Mouse (Mus musculus): Measurements from ENCODE around the gene Serpinb6c. TPM values are rescaled to one million over a fixed set of nuclear protein-coding genes. Genes with fewer than 3 reads are reported as not detected.
"Not testable (repeated sequence)": the region's sequence is repeated elsewhere in the genome, so short reads cannot be mapped to it uniquely, and the experiment has no call there.

Serpinb6c gene
- polyA plus RNA-seq (2015; fragmentation: Nextera tagmentation; extraction: Ambion mirVana), result 0.21 and 0.36 TPM in 2 replicates

DNA sequence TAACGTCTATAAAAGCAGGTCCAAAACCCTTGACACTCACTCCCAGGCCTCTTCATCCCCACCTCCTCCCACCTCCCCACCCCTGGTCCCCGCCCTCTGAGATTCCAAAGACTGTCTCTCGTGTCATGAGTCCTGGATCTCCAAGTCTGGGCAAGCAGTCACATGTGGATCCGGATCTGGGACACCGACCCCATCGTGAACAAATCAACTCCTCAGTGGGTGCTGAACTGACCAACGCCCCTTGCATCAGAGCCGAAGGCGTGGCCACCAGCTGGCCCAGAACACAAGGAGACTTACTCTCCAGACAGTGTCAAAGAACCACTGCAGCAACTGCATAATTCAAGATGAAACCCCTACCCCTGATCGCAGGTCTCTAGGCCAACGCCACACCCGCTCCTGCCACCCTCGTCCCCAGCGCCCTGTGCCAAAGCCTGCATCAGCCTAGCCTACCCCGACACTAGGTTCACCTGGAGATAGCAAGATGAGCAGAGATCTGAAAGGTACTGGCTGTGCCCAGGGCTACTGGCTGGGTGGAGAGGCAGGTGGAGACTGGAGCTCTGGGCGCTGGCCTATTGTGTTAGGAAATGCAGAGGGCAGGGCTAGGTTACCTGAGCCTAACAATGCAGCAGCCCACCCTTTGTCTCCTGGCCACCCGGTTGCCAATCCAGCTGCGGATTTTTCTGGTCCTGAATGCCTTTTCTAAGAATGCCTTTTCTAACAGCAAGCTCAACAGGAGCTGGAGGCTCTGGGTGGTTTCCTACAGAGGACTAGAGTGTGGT is at the start of gene Serpinb6c:
Gene Serpinb6c (minus strand): TSS at position 533 of the 779 bp plus-strand sequence.
- no peak within 1 kb of the TSS for H3K4me2 ChIP-seq (ENCODE audit: low read length)
- H3K9ac ChIP-seq (ENCODE audit: low read depth, low read length), result no peak within 1 kb of the TSS
- no peak within 1 kb of the TSS for H3K4me3 ChIP-seq (ENCODE audit: low read depth, low read length)
- ATAC-seq, result no peak
- H3K36me3 ChIP-seq (ENCODE audit: control insufficient read depth, insufficient read depth, low read length), result no peaks in the 10 kb centered on the region
- WGBS, result 77% methylated on average over 18 of the region's 18 CpGs
- no peaks in the 10 kb centered on the region for H3K4me1 ChIP-seq (ENCODE audit: control insufficient read depth, insufficient read depth, low read length)
- no peaks in the 10 kb centered on the region for H3K27me3 ChIP-seq (ENCODE audit: control insufficient read depth, insufficient read depth, low read depth, low read length)
- H3K9me3 ChIP-seq (replicated peaks; ENCODE audit: control insufficient read depth, low read length, poor library complexity, severe bottlenecking), result no peaks in the 10 kb centered on the region
- no peak within 1 kb of the TSS for H3K27ac ChIP-seq (ENCODE audit: low read length)

DNA sequence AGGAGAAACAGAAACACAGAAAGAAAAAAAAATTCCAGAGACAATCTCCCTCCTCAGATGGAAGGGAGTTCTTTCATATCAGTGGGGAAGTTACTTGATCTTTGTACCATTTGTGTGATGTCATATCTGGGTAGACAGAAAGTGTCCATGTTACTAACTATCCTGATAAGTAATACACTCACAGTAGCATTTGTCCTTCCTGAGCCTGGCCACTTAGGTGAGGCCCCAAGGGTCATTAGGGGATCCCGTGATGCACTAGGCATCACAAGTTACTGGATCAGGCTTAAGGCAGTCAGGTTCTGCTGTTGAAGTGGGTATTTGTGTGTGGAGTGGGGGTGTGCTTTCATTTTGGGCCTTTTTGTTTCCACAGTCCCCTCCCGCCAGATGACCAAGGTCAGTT is 47.4 kb upstream of the Serpinb6c start:
- no peaks in the 10 kb centered on the region for H3K4me1 ChIP-seq (ENCODE audit: control insufficient read depth, insufficient read depth, low read length)
- 74% methylated on average over 2 of the region's 2 CpGs for WGBS
- no peak overlapping the region for H3K4me3 ChIP-seq (ENCODE audit: low read depth, low read length)
- H3K4me2 ChIP-seq (ENCODE audit: low read length), result no peak overlapping the region
- no peaks in the 10 kb centered on the region for H3K36me3 ChIP-seq (ENCODE audit: control insufficient read depth, insufficient read depth, low read length)
- H3K27me3 ChIP-seq (ENCODE audit: control insufficient read depth, insufficient read depth, low read depth, low read length), result no peaks in the 10 kb centered on the region
- H3K27ac ChIP-seq (ENCODE audit: low read length), result no peak overlapping the region
- no peak for ATAC-seq
- no peak overlapping the region for H3K9ac ChIP-seq (ENCODE audit: low read depth, low read length)
- no peaks in the 10 kb centered on the region for H3K9me3 ChIP-seq (replicated peaks; ENCODE audit: control insufficient read depth, low read length, poor library complexity, severe bottlenecking)

DNA sequence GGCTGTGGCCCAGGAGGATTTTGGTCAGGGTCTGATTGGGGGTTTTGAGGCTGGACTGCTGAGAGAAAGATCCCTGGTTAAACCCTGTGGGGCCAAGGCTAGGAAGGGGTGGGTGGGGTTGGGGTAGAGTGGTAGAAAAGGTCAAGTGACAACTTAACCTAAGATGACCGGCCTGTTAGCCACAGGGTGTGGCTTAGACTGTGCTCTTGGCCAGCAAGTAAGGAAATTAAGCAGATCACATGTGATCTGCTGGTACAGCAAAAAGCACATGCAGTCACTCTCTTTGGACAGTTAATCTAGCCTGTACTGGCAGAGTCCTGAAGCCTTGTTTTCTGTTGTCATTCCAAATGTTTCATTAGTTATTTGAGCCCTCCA is 46.6 kb upstream of the Serpinb6c start:
- no peaks in the 10 kb centered on the region for H3K27me3 ChIP-seq (ENCODE audit: control insufficient read depth, insufficient read depth, low read depth, low read length)
- WGBS, result 63% methylated on average over 1 of the region's 1 CpGs
- ATAC-seq, result no peak
- no peaks in the 10 kb centered on the region for H3K36me3 ChIP-seq (ENCODE audit: control insufficient read depth, insufficient read depth, low read length)
- H3K27ac ChIP-seq (ENCODE audit: low read length), result no peak overlapping the region
- H3K9ac ChIP-seq (ENCODE audit: low read depth, low read length), result no peak overlapping the region
- H3K9me3 ChIP-seq (replicated peaks; ENCODE audit: control insufficient read depth, low read length, poor library complexity, severe bottlenecking), result no peaks in the 10 kb centered on the region
- no peak overlapping the region for H3K4me3 ChIP-seq (ENCODE audit: low read depth, low read length)
- no peak overlapping the region for H3K4me2 ChIP-seq (ENCODE audit: low read length)
- no peaks in the 10 kb centered on the region for H3K4me1 ChIP-seq (ENCODE audit: control insufficient read depth, insufficient read depth, low read length)

GRCm38 (mm10) chr13:33951308-33952074 is 46.0 kb upstream of the Serpinb6c start:
- H3K9ac ChIP-seq (ENCODE audit: low read depth, low read length), result no peak overlapping the region
- H3K4me3 ChIP-seq (ENCODE audit: low read depth, low read length), result no peak overlapping the region
- no peaks in the 10 kb centered on the region for H3K4me1 ChIP-seq (ENCODE audit: control insufficient read depth, insufficient read depth, low read length)
- H3K36me3 ChIP-seq (ENCODE audit: control insufficient read depth, insufficient read depth, low read length), result no peaks in the 10 kb centered on the region
- H3K4me2 ChIP-seq (ENCODE audit: low read length), result no peak overlapping the region
- no peak overlapping the region for H3K27ac ChIP-seq (ENCODE audit: low read length)
- WGBS, result 85% methylated on average over 4 of the region's 4 CpGs
- no peak for ATAC-seq
- H3K9me3 ChIP-seq (replicated peaks; ENCODE audit: control insufficient read depth, low read length, poor library complexity, severe bottlenecking), result no peaks in the 10 kb centered on the region
- no peaks in the 10 kb centered on the region for H3K27me3 ChIP-seq (ENCODE audit: control insufficient read depth, insufficient read depth, low read depth, low read length)

DNA sequence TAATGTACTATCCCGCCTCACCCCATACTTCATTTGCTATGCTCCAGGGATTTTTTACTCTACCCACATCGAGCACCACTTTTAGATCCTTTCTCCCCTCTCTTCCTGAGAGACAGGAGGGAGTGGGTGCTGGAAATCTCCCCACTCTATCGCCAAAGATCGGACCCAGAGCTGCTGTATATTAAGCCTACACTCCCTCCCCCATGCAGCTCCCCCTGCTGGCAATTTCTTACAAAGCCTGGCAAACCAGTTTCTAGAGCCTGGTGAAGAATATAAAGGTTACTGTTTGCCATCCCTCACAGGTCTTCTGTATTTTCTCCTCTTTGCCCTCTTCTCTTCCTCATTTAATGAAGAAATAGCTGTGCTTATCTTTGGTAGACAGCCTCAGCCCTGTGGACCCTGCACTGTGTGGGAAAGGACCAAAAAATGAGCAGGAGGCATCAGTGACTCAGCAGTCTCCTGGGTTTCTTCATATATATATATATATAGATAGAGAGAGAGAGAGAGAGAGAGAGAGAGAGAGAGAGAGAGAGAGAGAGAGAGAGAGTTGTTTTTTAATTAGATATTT is 36.8 kb upstream of the Serpinb6c start:
- Histone ChIP-seq H3K36me3 (ENCODE audit: control insufficient read depth, insufficient read depth, low read length) (no peaks in the 10 kb centered on the region), H3K27ac (ENCODE audit: low read length) (no peak overlapping the region), H3K27me3 (ENCODE audit: control insufficient read depth, insufficient read depth, low read depth, low read length) (no peaks in the 10 kb centered on the region), H3K4me1 (ENCODE audit: control insufficient read depth, insufficient read depth, low read length) (no peaks in the 10 kb centered on the region), H3K4me2 (ENCODE audit: low read length) (no peak overlapping the region), H3K9ac (ENCODE audit: low read depth, low read length) (no peak overlapping the region), H3K4me3 (ENCODE audit: low read depth, low read length) (no peak overlapping the region), H3K9me3 (replicated peaks; ENCODE audit: control insufficient read depth, low read length, poor library complexity, severe bottlenecking) (no peaks in the 10 kb centered on the region)
- no peak for ATAC-seq
- 46% methylated on average over 4 of the region's 4 CpGs for WGBS

GRCm38 (mm10) chr13:33941288-33941808 is 35.8 kb upstream of the Serpinb6c start:
- no peaks in the 10 kb centered on the region for H3K9me3 ChIP-seq (replicated peaks; ENCODE audit: control insufficient read depth, low read length, poor library complexity, severe bottlenecking)
- ATAC-seq, result no peak
- 84% methylated on average over 5 of the region's 5 CpGs for WGBS
- no peaks in the 10 kb centered on the region for H3K27me3 ChIP-seq (ENCODE audit: control insufficient read depth, insufficient read depth, low read depth, low read length)
- no peak overlapping the region for H3K4me3 ChIP-seq (ENCODE audit: low read depth, low read length)
- H3K36me3 ChIP-seq (ENCODE audit: control insufficient read depth, insufficient read depth, low read length), result no peaks in the 10 kb centered on the region
- peaks cover under 1% of the 10 kb centered on the region; the same call in 1 of the 2 replicates for H3K4me1 ChIP-seq (ENCODE audit: control insufficient read depth, insufficient read depth, low read length)
- H3K27ac ChIP-seq (ENCODE audit: low read length), result no peak overlapping the region
- H3K9ac ChIP-seq (ENCODE audit: low read depth, low read length), result no peak overlapping the region
- no peak overlapping the region for H3K4me2 ChIP-seq (ENCODE audit: low read length)

GRCm38 (mm10) chr13:33937587-33937986 is 32.1 kb upstream of the Serpinb6c start:
- not testable (repeated sequence) for ATAC-seq; H3K4me3 ChIP-seq (ENCODE audit: low read depth, low read length); H3K36me3 ChIP-seq (ENCODE audit: control insufficient read depth, insufficient read depth, low read length); H3K9me3 ChIP-seq (replicated peaks; ENCODE audit: control insufficient read depth, low read length, poor library complexity, severe bottlenecking); H3K27ac ChIP-seq (ENCODE audit: low read length); H3K9ac ChIP-seq (ENCODE audit: low read depth, low read length); H3K4me2 ChIP-seq (ENCODE audit: low read length); H3K27me3 ChIP-seq (ENCODE audit: control insufficient read depth, insufficient read depth, low read depth, low read length); H3K4me1 ChIP-seq (ENCODE audit: control insufficient read depth, insufficient read depth, low read length)

GRCm38 (mm10) chr13:33937151-33937550 is 31.6 kb upstream of the Serpinb6c start:
- H3K9me3 ChIP-seq (replicated peaks; ENCODE audit: control insufficient read depth, low read length, poor library complexity, severe bottlenecking), result no peaks in the 10 kb centered on the region
- H3K9ac ChIP-seq (ENCODE audit: low read depth, low read length), result no peak overlapping the region
- no peak for ATAC-seq
- peaks cover 5% of the 10 kb centered on the region for H3K4me1 ChIP-seq (ENCODE audit: control insufficient read depth, insufficient read depth, low read length)
- H3K36me3 ChIP-seq (ENCODE audit: control insufficient read depth, insufficient read depth, low read length), result no peaks in the 10 kb centered on the region
- no peak overlapping the region for H3K4me3 ChIP-seq (ENCODE audit: low read depth, low read length)
- H3K27ac ChIP-seq (ENCODE audit: low read length), result no peak overlapping the region
- 74% methylated on average over 5 of the region's 5 CpGs for WGBS
- H3K27me3 ChIP-seq (ENCODE audit: control insufficient read depth, insufficient read depth, low read depth, low read length), result no peaks in the 10 kb centered on the region
- no peak overlapping the region for H3K4me2 ChIP-seq (ENCODE audit: low read length)
